Mouse (Mus musculus) C2C12 (cell line): ENCODE data around the gene Afm. TPM values are rescaled to one million over a fixed set of nuclear protein-coding genes. Genes with fewer than 3 reads are reported as not detected.

Experiments used
- H3K27me3 ChIP-seq: one replicate; pipeline ENCODE4 v1.6.1; 2011; ENCODE audit not compliant: control insufficient read depth, insufficient read depth, insufficient read length
- H3K36me3 ChIP-seq: one replicate; pipeline ENCODE4 v1.6.1; 2011; ENCODE audit not compliant: control insufficient read depth, insufficient read depth
- H3K4me3 ChIP-seq: one replicate; pipeline ENCODE4 v1.5.1; 2011; ENCODE audit warnings: mild to moderate bottlenecking, control low read depth; ENCODE audit not compliant: poor library complexity, insufficient read depth, severe bottlenecking
- H3K79me2 ChIP-seq: one replicate; pipeline ENCODE4 v1.6.1; 2011; ENCODE audit not compliant: control insufficient read depth, insufficient read depth
- H3K79me3 ChIP-seq: one replicate; pipeline ENCODE4 v1.6.1; 2011; ENCODE audit warnings: low read depth, control low read depth
- H3ac ChIP-seq: one replicate; pipeline ENCODE3; 2011; ENCODE audit warnings: low read depth; ENCODE audit not compliant: control insufficient read depth, insufficient read length
- CEBPB ChIP-seq: IDR thresholded peaks from one replicate; pipeline ENCODE4 v1.6.1; 2011; ENCODE audit warnings: low read depth, mild to moderate bottlenecking, control low read depth, moderate library complexity
- CTCF ChIP-seq: IDR thresholded peaks from one replicate; pipeline ENCODE4 v1.5.1; 2011; ENCODE audit not compliant: control insufficient read depth, insufficient read depth, insufficient read length
- FOSL1 ChIP-seq: IDR thresholded peaks from one replicate; pipeline ENCODE4 v1.8.0; 2011; ENCODE audit warnings: mild to moderate bottlenecking, low read length; ENCODE audit not compliant: poor library complexity, insufficient read depth, severe bottlenecking
- MAX ChIP-seq: IDR thresholded peaks from one replicate; pipeline ENCODE4 v1.6.1; 2011; ENCODE audit warnings: mild to moderate bottlenecking, control low read depth
- MYOD1 ChIP-seq: IDR thresholded peaks from one replicate; pipeline ENCODE4 v1.6.1; 2011; ENCODE audit warnings: low read depth; ENCODE audit not compliant: control insufficient read depth, insufficient read length
- MYOG ChIP-seq: IDR thresholded peaks from one replicate; pipeline ENCODE4 v1.6.1; 2011; ENCODE audit not compliant: control insufficient read depth, insufficient read length; ENCODE audit errors: extremely low read depth
- USF1 ChIP-seq: IDR thresholded peaks from one replicate; pipeline ENCODE4 v1.6.1; 2011; ENCODE audit warnings: low read depth, mild to moderate bottlenecking, control low read depth, moderate library complexity
- polyA plus RNA-seq: library from polyadenylated mRNA; unstranded; fragments of >200 nt; fragmentation: generic; extraction: Trizol; gene quantifications from one replicate; pipeline ENCODE4 v1.2.1, GENCODE M21; 2012; ENCODE audit warnings: missing spikeins

Gene Afm
- polyA plus RNA-seq, 1 experiment = not detected

DNA sequence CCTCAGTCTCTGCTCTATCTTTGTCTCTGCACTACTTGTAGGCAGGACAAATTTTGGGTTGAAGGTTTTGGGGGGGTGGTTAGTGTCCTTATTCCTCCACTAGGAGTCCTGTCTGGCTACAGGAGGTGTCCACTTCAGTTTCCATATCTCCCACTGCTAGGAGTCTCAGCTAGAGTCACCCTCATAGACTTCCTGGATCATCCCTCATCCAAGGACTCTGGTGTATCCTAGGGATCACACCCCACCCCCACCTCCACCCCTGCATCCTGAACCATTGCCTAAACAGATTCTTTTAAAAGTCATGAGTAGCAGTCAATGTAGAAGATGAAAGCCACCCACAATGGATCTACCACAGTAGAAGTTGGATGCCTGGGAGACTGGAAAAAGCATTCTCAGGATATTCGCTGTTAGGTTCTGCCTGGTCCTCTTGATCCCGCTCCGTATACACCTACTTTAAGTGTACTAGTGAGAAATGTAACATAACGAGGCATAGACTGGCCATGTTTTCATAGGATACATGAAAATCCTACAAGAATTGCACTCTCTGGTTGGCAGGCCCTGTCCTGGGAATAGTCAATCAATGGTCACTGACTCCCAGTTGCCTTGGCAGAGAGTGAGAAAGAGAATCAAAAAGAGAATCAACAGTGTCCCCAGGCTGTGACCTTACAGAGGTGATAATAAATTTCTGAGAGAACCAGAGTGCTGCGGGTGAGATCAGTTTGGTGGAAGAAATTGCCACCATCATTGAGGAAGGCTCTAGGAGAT lies 8.7 kb upstream of the Afm start:
- no peak for TF ChIP-seq USF1
- no peak for TF ChIP-seq CTCF
- no peak for TF ChIP-seq MYOG
- no peak for TF ChIP-seq FOSL1
- TF ChIP-seq MYOD1 = no peak
- TF ChIP-seq CEBPB = no peak
- no peak for TF ChIP-seq MAX
- Histone ChIP-seq H3K79me2 (no peaks in the 10 kb centered on the region), H3K79me3 (no peaks in the 10 kb centered on the region), H3K4me3 (no peak overlapping the region), H3K36me3 (no peaks in the 10 kb centered on the region), H3ac (no peak overlapping the region), H3K27me3 (peaks cover 24% of the 10 kb centered on the region)

DNA sequence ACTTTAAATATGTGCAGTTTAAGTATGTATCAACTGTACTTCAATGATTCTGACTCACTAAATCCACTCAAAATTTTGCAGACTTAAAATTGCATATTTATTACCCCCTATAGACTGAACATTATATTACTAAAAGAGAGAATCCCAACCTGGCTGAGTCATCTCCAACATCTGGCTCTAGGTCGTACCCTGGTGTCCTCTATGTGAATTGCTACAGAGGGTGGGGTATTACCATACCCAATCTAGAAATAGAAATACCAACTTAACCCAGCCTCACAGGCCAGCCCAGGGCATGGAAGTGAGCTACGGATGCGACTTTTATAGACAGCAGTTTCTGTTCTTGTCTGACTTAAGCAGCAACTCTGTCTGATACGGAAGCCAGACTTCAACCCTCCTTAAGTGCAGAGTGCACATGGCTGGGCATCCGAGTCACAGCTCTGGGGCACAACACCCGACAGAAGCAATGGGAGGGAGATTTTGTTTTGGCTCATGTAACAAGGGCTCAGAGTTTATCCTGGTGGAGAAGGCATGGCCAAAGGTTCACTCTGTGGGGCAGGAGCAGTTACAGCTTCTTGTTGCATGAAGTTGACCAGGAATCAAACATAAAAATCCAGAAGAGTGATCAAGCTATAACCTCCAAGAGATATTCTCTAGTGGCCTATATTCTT lies 6.3 kb upstream of the Afm start:
- no peaks in the 10 kb centered on the region for H3K36me3 ChIP-seq
- no peaks in the 10 kb centered on the region for H3K79me2 ChIP-seq
- TF ChIP-seq MYOD1 (no peak), USF1 (no peak), FOSL1 (no peak), MYOG (no peak), CEBPB (no peak), MAX (no peak), CTCF (no peak)
- no peak overlapping the region for H3ac ChIP-seq
- no peak overlapping the region for H3K4me3 ChIP-seq
- H3K27me3 ChIP-seq = peaks cover 24% of the 10 kb centered on the region
- H3K79me3 ChIP-seq = no peaks in the 10 kb centered on the region

DNA sequence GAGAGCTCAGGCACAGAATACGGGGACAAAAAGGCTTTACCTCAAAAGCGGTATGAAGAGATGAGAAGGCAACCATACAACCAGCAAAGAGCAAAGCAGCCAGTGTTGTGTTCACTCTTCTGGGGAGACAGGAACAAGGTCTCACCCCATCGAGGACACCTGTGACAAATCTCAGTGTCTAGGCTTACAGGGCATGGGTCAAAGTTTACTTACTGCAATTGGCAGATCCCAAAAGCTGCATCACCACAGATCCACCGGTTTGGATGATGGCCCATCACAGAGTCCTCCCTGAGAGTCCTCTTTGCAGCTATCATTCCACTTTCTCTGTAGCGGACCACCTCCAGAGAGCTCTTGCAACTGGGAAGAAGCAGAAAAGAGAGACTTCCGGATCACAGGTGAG lies 3.2 kb upstream of the Afm start:
- Histone ChIP-seq H3K79me2 (no peaks in the 10 kb centered on the region), H3K27me3 (peaks cover 19% of the 10 kb centered on the region), H3K79me3 (no peaks in the 10 kb centered on the region), H3K4me3 (no peak overlapping the region), H3K36me3 (no peaks in the 10 kb centered on the region), H3ac (no peak overlapping the region)
- TF ChIP-seq MYOG (no peak), MYOD1 (no peak), CTCF (no peak), USF1 (no peak)

DNA sequence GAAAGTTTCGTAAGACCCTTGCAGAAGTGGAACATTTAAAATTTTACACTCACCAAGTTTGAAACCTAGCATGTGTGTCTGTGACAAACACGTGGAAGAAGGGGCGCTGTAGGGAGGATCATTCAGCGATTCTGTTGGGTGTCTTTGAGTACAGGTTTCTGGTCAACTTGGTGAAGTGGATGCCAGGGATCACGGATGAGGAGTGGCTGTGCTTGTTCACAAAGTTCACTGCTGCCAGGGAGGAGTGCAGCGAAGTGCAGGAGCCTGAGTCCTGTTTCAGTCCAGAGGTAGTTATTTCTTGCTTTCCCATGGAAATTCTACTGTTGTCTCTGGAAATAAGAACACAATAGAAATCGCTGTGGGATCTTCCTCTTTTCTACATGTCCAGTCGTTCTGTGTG lies 32.5 kb downstream of the Afm start:
- TF ChIP-seq MAX (no peak), USF1 (no peak), MYOD1 (no peak), CEBPB (no peak), FOSL1 (no peak), CTCF (no peak), MYOG (no peak)
- H3ac ChIP-seq = no peak overlapping the region
- no peaks in the 10 kb centered on the region for H3K36me3 ChIP-seq
- H3K27me3 ChIP-seq = peaks cover 40% of the 10 kb centered on the region
- H3K79me3 ChIP-seq = no peaks in the 10 kb centered on the region
- no peak overlapping the region for H3K4me3 ChIP-seq
- H3K79me2 ChIP-seq = no peaks in the 10 kb centered on the region

DNA sequence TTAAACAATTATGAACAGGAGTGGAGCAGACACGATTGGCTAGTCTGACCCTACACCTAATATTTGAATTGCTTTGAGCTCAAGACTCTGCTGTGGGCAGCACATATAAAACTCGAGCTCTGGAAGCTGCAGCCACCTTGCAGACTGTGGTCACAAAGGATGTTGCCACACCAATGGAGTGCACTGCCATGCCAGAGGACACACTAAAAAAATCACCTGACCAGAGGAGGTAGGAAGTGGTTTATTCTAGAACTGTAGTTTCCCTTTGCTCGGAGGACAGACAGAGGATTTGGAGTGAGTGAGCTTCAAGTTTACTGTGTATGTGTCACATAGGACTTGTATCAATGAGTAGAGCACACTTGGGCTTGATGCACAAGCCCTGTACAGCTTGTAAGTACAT lies 37.3 kb downstream of the Afm start:
- no peaks in the 10 kb centered on the region for H3K79me2 ChIP-seq
- H3K79me3 ChIP-seq = no peaks in the 10 kb centered on the region
- TF ChIP-seq MYOG (no peak), MAX (no peak)
- H3K27me3 ChIP-seq = peaks cover 35% of the 10 kb centered on the region
- no peak overlapping the region for H3ac ChIP-seq
- H3K36me3 ChIP-seq = no peaks in the 10 kb centered on the region
- H3K4me3 ChIP-seq = no peak overlapping the region

DNA sequence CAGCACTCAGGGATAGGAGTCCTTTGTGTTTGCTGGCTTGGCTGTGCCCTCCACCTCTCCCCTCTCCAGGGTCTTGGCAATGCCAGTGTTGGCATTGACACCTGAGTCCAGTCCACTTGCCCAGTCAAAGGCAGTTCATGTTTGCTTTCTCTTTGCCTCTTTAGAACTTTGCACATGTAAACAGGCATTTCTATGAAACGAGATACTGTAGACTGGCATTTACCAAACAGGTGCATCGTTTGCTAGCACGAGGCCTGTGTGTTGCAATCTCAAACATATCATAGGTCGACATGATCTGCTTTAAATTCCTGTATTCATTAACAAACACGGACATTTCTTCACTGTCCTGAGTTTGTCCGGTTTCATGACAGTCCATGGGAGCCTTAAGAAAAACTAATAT lies 42.0 kb downstream of the Afm start, which contains the start of gene 5830473C10Rik:
Gene 5830473C10Rik, plus strand, starts transcription at position 365 of the 400 bp plus-strand sequence.
- TF ChIP-seq CTCF (no peak), MYOD1 (no peak), MAX (no peak), CEBPB (no peak)
- no peak within 1 kb of the TSS for H3ac ChIP-seq
- no peaks in the 10 kb centered on the region for H3K79me2 ChIP-seq
- H3K79me3 ChIP-seq = no peaks in the 10 kb centered on the region
- no peaks in the 10 kb centered on the region for H3K36me3 ChIP-seq
- H3K27me3 ChIP-seq = peaks cover 5% of the 10 kb centered on the region
- no peak within 1 kb of the TSS for H3K4me3 ChIP-seq
